Mouse (Mus musculus): ENCODE measurements around the gene Ppil1.

GRCm38 (mm10) chr17:29262259-29262649, 1.7 kb downstream of the Ppil1 start:
- TF ChIP-seq CTCF (IDR thresholded peaks at IDR 0.05; ENCODE audit: low read depth, low read length) (no peak), GATA2 (IDR thresholded peaks at IDR 0.05; ENCODE audit: borderline replicate concordance, low read depth, low read length) (no peak), GATA1 (IDR thresholded peaks at IDR 0.05; ENCODE audit: borderline replicate concordance, low read length) (no peak)

All from G1E (cell line).